8 mouse cellular contexts compared by ENCODE assay signal in the genomic region with DNA sequence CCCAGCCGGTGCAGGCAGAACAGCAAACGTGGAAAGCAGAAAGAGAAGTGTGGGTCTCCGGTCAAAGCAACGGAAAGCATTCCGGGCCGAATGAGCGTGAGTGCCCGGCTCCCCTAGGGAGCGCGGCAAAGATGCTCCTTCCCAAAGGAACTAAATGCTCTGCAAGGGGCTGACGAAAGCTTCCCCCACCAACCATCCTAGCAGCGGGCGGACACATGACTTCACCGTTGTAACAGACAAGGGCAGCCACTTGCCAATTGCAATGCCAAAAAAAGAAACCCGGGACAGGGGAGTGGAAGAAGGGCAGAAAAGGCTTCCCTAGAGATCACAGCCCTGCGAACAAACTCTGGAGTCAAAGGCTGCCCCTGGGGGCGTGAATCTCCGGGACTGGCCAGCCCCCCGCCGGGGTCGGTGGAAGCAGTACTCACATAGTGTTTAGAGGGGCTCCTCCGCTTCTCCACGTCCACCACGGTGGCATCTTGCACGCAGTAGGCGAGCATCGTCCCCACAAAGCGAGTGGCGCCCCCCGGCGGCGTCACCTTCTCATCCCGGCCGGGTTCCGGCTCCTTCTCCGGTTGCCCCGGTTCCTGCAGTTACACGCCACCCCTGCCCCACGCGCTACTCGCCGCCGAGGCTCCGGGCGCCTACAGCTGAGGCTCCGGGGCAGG. TPM values are rescaled to one million over a fixed set of nuclear protein-coding genes. Genes with fewer than 3 reads are reported as not detected.
A peak's percentile ranks its signal among the peaks of the same experiment; 100 is the strongest.
DNase-seq lines count a peak whose midpoint lies in the region; ATAC-seq and TF ChIP-seq lines count a peak whose summit lies in the region.

No protein-coding gene starts in this region.

- peak; percentile 70 for TF ChIP-seq CTCF in forebrain, postnatal 0 days (IDR thresholded peaks at IDR 0.05; ENCODE audit: low read depth)
- TF ChIP-seq CTCF in layer of hippocampus, adult 2 months (conservative IDR thresholded peaks at IDR 0.05) = peak; percentile 85
- TF ChIP-seq CTCF in lung, postnatal 0 days (IDR thresholded peaks at IDR 0.05) = peak; percentile 74

- H3K4me1 ChIP-seq in forebrain, postnatal 0 days (ENCODE audit: insufficient read depth) = 0 out of 2 replicates have a peak, but pooled peaks cover 7% of the 10 kb centered on the region
- peaks cover 14% of the 10 kb centered on the region; the same call in 1 of the 2 replicates for H3K4me1 ChIP-seq in lung, postnatal 0 days (ENCODE audit: insufficient read depth, low read depth, low read length)

- peak overlapping the region; percentile 72 for H3K4me2 ChIP-seq in forebrain, postnatal 0 days (ENCODE audit: low read depth)
- peak overlapping the region; percentile 94 for H3K4me2 ChIP-seq in lung, postnatal 0 days (replicated peaks; ENCODE audit: low read depth, low read length)

- H3K9ac ChIP-seq in forebrain, postnatal 0 days = peak overlapping the region; percentile 71
- H3K9ac ChIP-seq in lung, postnatal 0 days (replicated peaks; ENCODE audit: low read depth) = peak overlapping the region; percentile 43

- no peaks in the 10 kb centered on the region for H3K9me3 ChIP-seq in forebrain, postnatal 0 days (ENCODE audit: low read length)
- H3K9me3 ChIP-seq in lung, postnatal 0 days (ENCODE audit: low read length) = no peaks in the 10 kb centered on the region

- H3K27me3 ChIP-seq in forebrain, postnatal 0 days (ENCODE audit: insufficient read depth, low read length) = no peaks in the 10 kb centered on the region
- H3K27me3 ChIP-seq in lung, postnatal 0 days (replicated peaks; ENCODE audit: insufficient read depth, low read length) = no peaks in the 10 kb centered on the region

- no peak for TF ChIP-seq EP300 in lung, postnatal 0 days (IDR thresholded peaks at IDR 0.05)

- intact Hi-C loops in heart, postnatal 36 days (cut with DNase I) = loop anchor here (1.0 to 10.0 kb wide), 5 partner anchors 34 to 199 kb away; no protein-coding TSS in a partner anchor

- WGBS in forebrain, postnatal 0 days = 2% methylated on average over 42 of the region's 46 CpGs
- WGBS in lung, postnatal 0 days = under 1% methylated on average over 41 of the region's 46 CpGs

- H3K4me3 ChIP-seq in forebrain, postnatal 0 days (ENCODE audit: low read depth, low read length) = peak overlapping the region; percentile 85
- H3K4me3 ChIP-seq in layer of hippocampus, adult 2 months = peak overlapping the region; percentile 77
- peak overlapping the region; percentile 67 for H3K4me3 ChIP-seq in lung, postnatal 0 days (ENCODE audit: low read depth, low read length)

- ATAC-seq in forebrain, postnatal 0 days = peak; percentile 73
- peak; percentile 59 for ATAC-seq in lung, postnatal 0 days

- DNase-seq in MN1 (ENCODE audit: low spot score) = peak; percentile 76
- peak; percentile 57 for DNase-seq in c-Kit-positive CD71-positive TER-119-negative erythroid progenitor cells, embryonic 14.5 days (ENCODE audit: low read depth)
- DNase-seq in forebrain, postnatal 0 days = peak; percentile 78
- peak; percentile 92 to 93 for DNase-seq in heart, postnatal 36 days
- DNase-seq in layer of hippocampus, adult 2 months (ENCODE audit: low spot score in 2 of 2) = peak; percentile 36 to 62
- DNase-seq in lung, postnatal 0 days (ENCODE audit: low spot score) = peak; percentile 81
- DNase-seq in ovary, postnatal 14 days (ENCODE audit: low spot score) = peak; percentile 68
- DNase-seq in thymus, postnatal 4 days = peak; percentile 96

- H3K36me3 ChIP-seq in forebrain, postnatal 0 days (ENCODE audit: insufficient read depth) = no peaks in the 10 kb centered on the region
- H3K36me3 ChIP-seq in lung, postnatal 0 days (ENCODE audit: insufficient read depth, low read length) = no peaks in the 10 kb centered on the region

- H3K27ac ChIP-seq in forebrain, postnatal 0 days (ENCODE audit: low read depth, low read length) = peak overlapping the region; percentile 70
- H3K27ac ChIP-seq in layer of hippocampus, adult 2 months = peak overlapping the region; percentile 44; the same call in 1 of the 2 replicates
- H3K27ac ChIP-seq in lung, postnatal 0 days (ENCODE audit: low read length) = peak overlapping the region; percentile 83

RNA-seq across cellular contexts. Expression of a gene that starts 0.4 kb away (rescaled TPM):
- total RNA-seq in forebrain, postnatal 0 days (2014; rRNA removed) = 16.1 and 20.8 TPM in 2 replicates
- 0.98 and 1.2 TPM in 2 replicates for polyA plus RNA-seq in forebrain, postnatal 0 days (2015; fragmentation: Nextera tagmentation; extraction: Ambion mirVana)
- total RNA-seq in heart, postnatal 36 days (2021) = 10 to 100 TPM; 47.7 to 59.2 TPM
- 10 to 100 TPM; 33.0 to 35.4 TPM for total RNA-seq in layer of hippocampus, adult 2 months (2021)
- polyA plus RNA-seq in lung, postnatal 0 days (2015; fragmentation: Nextera tagmentation; extraction: Ambion mirVana) = 5.6 and 6.4 TPM in 2 replicates

Comparison
In these comparisons a context has a peak if more than half of its experiments do, and no peak if none do; other contexts are left out.
1. Peak in every context shown above with its lines: DNase-seq, ATAC-seq, H3K4me3 ChIP-seq and H3K27ac ChIP-seq.